Mouse (Mus musculus): ENCODE results near the gene Itgb4.

DNA sequence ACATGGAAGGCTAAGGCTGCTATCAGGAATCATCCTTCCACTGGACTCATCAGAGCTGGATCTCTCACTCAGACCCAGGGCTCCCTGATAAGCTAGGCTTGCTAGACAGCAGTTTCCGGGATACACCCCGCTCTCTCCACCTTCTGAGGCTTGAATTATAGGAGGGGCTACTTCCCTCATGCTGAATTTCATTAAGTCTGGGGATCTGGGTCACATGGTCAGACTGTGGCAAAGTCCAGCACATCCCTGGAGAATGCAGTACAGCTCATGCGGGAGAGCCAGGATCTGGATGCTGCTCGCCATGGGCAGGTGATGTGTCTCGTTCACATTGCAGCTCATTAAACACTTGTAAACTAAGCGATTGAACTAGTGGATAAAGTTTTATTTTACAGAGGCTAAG is 3.5 kb upstream of the Itgb4 start:
- no peak for TF ChIP-seq EP300 (IDR thresholded peaks at IDR 0.05; ENCODE audit: low read depth in 1 of 2, low read length in 2 of 2)
- TF ChIP-seq CTCF (IDR thresholded peaks at IDR 0.05 in 2 of 3, conservative IDR thresholded peaks at IDR 0.05 in 1 of 3; ENCODE audit: control insufficient read depth in 1 of 3, insufficient read depth in 1 of 3, low read depth in 2 of 3, low read length in 3 of 3, poor library complexity in 1 of 3, severe bottlenecking in 1 of 3) = no peak
- no peak for TF ChIP-seq MYC (IDR thresholded peaks at IDR 0.05; ENCODE audit: low read depth, low read length)
- no peak for TF ChIP-seq USF2 (IDR thresholded peaks at IDR 0.05; ENCODE audit: borderline replicate concordance in 1 of 2, insufficient read depth in 1 of 2, low read depth in 1 of 2, low read length in 2 of 2)
- no peak for TF ChIP-seq HCFC1 (IDR thresholded peaks at IDR 0.05; ENCODE audit: low read depth, low read length)
- no peak for TF ChIP-seq POLR2A (IDR thresholded peaks at IDR 0.05; ENCODE audit: control insufficient read depth in 1 of 2, insufficient read depth in 1 of 2, low read depth in 1 of 2, low read length in 2 of 2, poor library complexity in 1 of 2)
- TF ChIP-seq RAD21 (IDR thresholded peaks at IDR 0.05; ENCODE audit: low read depth, low read length) = no peak
- TF ChIP-seq GABPA (IDR thresholded peaks at IDR 0.05; ENCODE audit: low read depth, low read length) = no peak
- no peak for TF ChIP-seq TAL1 (IDR thresholded peaks at IDR 0.05; ENCODE audit: low read length)
- TF ChIP-seq NRF1 (IDR thresholded peaks at IDR 0.05; ENCODE audit: insufficient read depth, low read depth, low read length, poor library complexity, severe bottlenecking) = no peak
- no peak for TF ChIP-seq NELFE (IDR thresholded peaks at IDR 0.05; ENCODE audit: low read depth, low read length)

Data from MEL (cell line).